Mouse (Mus musculus): Measurements from ENCODE around the gene Rps25. TPM values are rescaled to one million over a fixed set of nuclear protein-coding genes. Genes with fewer than 3 reads are reported as not detected.
A peak's percentile ranks its signal among the peaks of the same experiment; 100 is the strongest.
"Not testable (repeated sequence)": the region's sequence is repeated elsewhere in the genome, so short reads cannot be mapped to it uniquely, and the experiment has no call there.

The Rps25 gene
- polyA plus RNA-seq, 1 experiment from 2014 or later = 2,228 TPM

GRCm38 (mm10) chr9:44432577-44433185 is 25.7 kb downstream of the Rps25 start:
- H3K9me3 ChIP-seq (ENCODE audit: control insufficient read depth, low read length) = no peaks in the 10 kb centered on the region
- ATAC-seq (ENCODE audit: low FRiP score, low TSS enrichment) (no peak), DNase-seq (ENCODE audit: low spot score) (no peak)
- H3K36me3 ChIP-seq (ENCODE audit: control insufficient read depth, insufficient read depth, low read length) = no peaks in the 10 kb centered on the region
- no peaks in the 10 kb centered on the region for H3K4me1 ChIP-seq (replicated peaks; ENCODE audit: control insufficient read depth, insufficient read depth)
- TF ChIP-seq CTCF (IDR thresholded peaks at IDR 0.05; ENCODE audit: low read depth) (no peak), EP300 (optimal IDR thresholded peaks at IDR 0.05) (no peak)
- WGBS = 44% methylated on average over 5 of the region's 5 CpGs
- no peak overlapping the region for H3K9ac ChIP-seq (ENCODE audit: low read length)
- H3K4me3 ChIP-seq (ENCODE audit: low read depth, low read length) = no peak overlapping the region
- H3K4me2 ChIP-seq (replicated peaks; ENCODE audit: low read depth) = no peak overlapping the region
- H3K27me3 ChIP-seq (ENCODE audit: control insufficient read depth, insufficient read depth, low read length) = no peaks in the 10 kb centered on the region
- no peak overlapping the region for H3K27ac ChIP-seq (replicated peaks)

- TF ChIP-seq EP300 (optimal IDR thresholded peaks at IDR 0.05) (no peak), CTCF (IDR thresholded peaks at IDR 0.05; ENCODE audit: low read depth) (no peak)
- Histone ChIP-seq H3K4me1 (replicated peaks; ENCODE audit: control insufficient read depth, insufficient read depth) (no peaks in the 10 kb centered on the region), H3K4me3 (ENCODE audit: low read depth, low read length) (no peak overlapping the region), H3K4me2 (replicated peaks; ENCODE audit: low read depth) (no peak overlapping the region), H3K36me3 (ENCODE audit: control insufficient read depth, insufficient read depth, low read length) (no peaks in the 10 kb centered on the region), H3K27me3 (ENCODE audit: control insufficient read depth, insufficient read depth, low read length) (no peaks in the 10 kb centered on the region), H3K9me3 (ENCODE audit: control insufficient read depth, low read length) (no peaks in the 10 kb centered on the region), H3K9ac (ENCODE audit: low read length) (no peak overlapping the region), H3K27ac (replicated peaks) (no peak overlapping the region)
- ATAC-seq (ENCODE audit: low FRiP score, low TSS enrichment) = no peak
- DNase-seq (ENCODE audit: low spot score) = no peak
- 74% methylated on average over 6 of the region's 6 CpGs for WGBS
These were observed 28.8 kb downstream of the Rps25 start for GRCm38 (mm10) chr9:44435747-44436146.

GRCm38 (mm10) chr9:44440961-44441360 is 34.0 kb downstream of the Rps25 start, which contains the start of gene Foxr1:
Foxr1 (minus strand) TSS chr9:44441136.
- no peaks in the 10 kb centered on the region for H3K4me1 ChIP-seq (replicated peaks; ENCODE audit: control insufficient read depth, insufficient read depth)
- ATAC-seq (ENCODE audit: low FRiP score, low TSS enrichment) (no peak), DNase-seq (ENCODE audit: low spot score) (no peak)
- no peak for TF ChIP-seq CTCF (IDR thresholded peaks at IDR 0.05; ENCODE audit: low read depth)
- TF ChIP-seq EP300 (optimal IDR thresholded peaks at IDR 0.05) = no peak
- no peaks in the 10 kb centered on the region for H3K27me3 ChIP-seq (ENCODE audit: control insufficient read depth, insufficient read depth, low read length)
- no peak within 1 kb of the TSS for H3K4me3 ChIP-seq (ENCODE audit: low read depth, low read length)
- H3K9me3 ChIP-seq (ENCODE audit: control insufficient read depth, low read length) = no peaks in the 10 kb centered on the region
- no peak within 1 kb of the TSS for H3K27ac ChIP-seq (replicated peaks)
- H3K9ac ChIP-seq (ENCODE audit: low read length) = no peak within 1 kb of the TSS
- no peak within 1 kb of the TSS for H3K4me2 ChIP-seq (replicated peaks; ENCODE audit: low read depth)
- 69% methylated on average over 19 of the region's 19 CpGs for WGBS
- no peaks in the 10 kb centered on the region for H3K36me3 ChIP-seq (ENCODE audit: control insufficient read depth, insufficient read depth, low read length)

GRCm38 (mm10) chr9:44444402-44445025 is 37.6 kb downstream of the Rps25 start:
- H3K36me3 ChIP-seq (ENCODE audit: control insufficient read depth, insufficient read depth, low read length); H3K4me3 ChIP-seq (ENCODE audit: low read depth, low read length); H3K27me3 ChIP-seq (ENCODE audit: control insufficient read depth, insufficient read depth, low read length); H3K4me1 ChIP-seq (replicated peaks; ENCODE audit: control insufficient read depth, insufficient read depth); DNase-seq (ENCODE audit: low spot score); ATAC-seq (ENCODE audit: low FRiP score, low TSS enrichment); H3K9me3 ChIP-seq (ENCODE audit: control insufficient read depth, low read length); H3K9ac ChIP-seq (ENCODE audit: low read length); H3K27ac ChIP-seq (replicated peaks); H3K4me2 ChIP-seq (replicated peaks; ENCODE audit: low read depth): not testable (repeated sequence)
- WGBS = 79% methylated on average over 7 of the region's 7 CpGs

- DNase-seq (ENCODE audit: low spot score) (no peak), ATAC-seq (ENCODE audit: low FRiP score, low TSS enrichment) (no peak)
- Histone ChIP-seq H3K4me1 (replicated peaks; ENCODE audit: control insufficient read depth, insufficient read depth) (no peaks in the 10 kb centered on the region), H3K27ac (replicated peaks) (no peak overlapping the region), H3K9ac (ENCODE audit: low read length) (no peak overlapping the region), H3K27me3 (ENCODE audit: control insufficient read depth, insufficient read depth, low read length) (no peaks in the 10 kb centered on the region), H3K36me3 (ENCODE audit: control insufficient read depth, insufficient read depth, low read length) (no peaks in the 10 kb centered on the region), H3K4me3 (ENCODE audit: low read depth, low read length) (no peak overlapping the region), H3K4me2 (replicated peaks; ENCODE audit: low read depth) (no peak overlapping the region), H3K9me3 (ENCODE audit: control insufficient read depth, low read length) (no peaks in the 10 kb centered on the region)
- TF ChIP-seq CTCF (IDR thresholded peaks at IDR 0.05; ENCODE audit: low read depth) = peak; percentile 56
- no peak for TF ChIP-seq EP300 (optimal IDR thresholded peaks at IDR 0.05)
These were observed 43.4 kb downstream of the Rps25 start for GRCm38 (mm10) chr9:44450387-44450786.

- DNase-seq (ENCODE audit: low spot score) (peak; percentile 86), ATAC-seq (ENCODE audit: low FRiP score, low TSS enrichment) (peak; percentile 84)
- Histone ChIP-seq H3K36me3 (ENCODE audit: control insufficient read depth, insufficient read depth, low read length) (no peaks in the 10 kb centered on the region), H3K27ac (replicated peaks) (no peak overlapping the region), H3K9me3 (ENCODE audit: control insufficient read depth, low read length) (no peaks in the 10 kb centered on the region), H3K4me3 (ENCODE audit: low read depth, low read length) (no peak overlapping the region), H3K4me1 (replicated peaks; ENCODE audit: control insufficient read depth, insufficient read depth) (no peaks in the 10 kb centered on the region), H3K4me2 (replicated peaks; ENCODE audit: low read depth) (peak overlapping the region; percentile 24; the same call in 1 of the 2 replicates), H3K9ac (ENCODE audit: low read length) (no peak overlapping the region), H3K27me3 (ENCODE audit: control insufficient read depth, insufficient read depth, low read length) (no peaks in the 10 kb centered on the region)
- TF ChIP-seq EP300 (optimal IDR thresholded peaks at IDR 0.05) (no peak), CTCF (IDR thresholded peaks at IDR 0.05; ENCODE audit: low read depth) (peak; percentile 92)
- 13% methylated on average over 14 of the region's 14 CpGs for WGBS
These were observed 47.4 kb downstream of the Rps25 start for GRCm38 (mm10) chr9:44454132-44454890.
